Mouse (Mus musculus) heart, postnatal 0 days (tissue): ENCODE measurements around the gene Pdzd9. TPM values are rescaled to one million over a fixed set of nuclear protein-coding genes. Genes with fewer than 3 reads are reported as not detected.
A peak's percentile ranks its signal among the peaks of the same experiment; 100 is the strongest.

Experiments
- ATAC-seq: fragments of 200-750 bp; cut with Nextera tagmentation; 2 replicates; pipeline ENCODE4 v1.8.0; 2017; ENCODE audit warnings: low read depth, moderate number of reproducible peaks, moderate library complexity; ENCODE audit not compliant: insufficient read depth
- DNase-seq: peaks from one replicate; pipeline ENCODE4 v3.0.0-alpha.2; 2016; ENCODE audit warnings: low spot score
- H3K27ac ChIP-seq: fragments of 300-500 bp; sonication (generic); 2 replicates; pipeline ENCODE4 v1.5.1; 2014; ENCODE audit warnings: low read depth, mild to moderate bottlenecking
- H3K27me3 ChIP-seq: fragments of 300-500 bp; sonication (generic); 2 replicates; pipeline ENCODE4 v1.6.1; 2014; ENCODE audit warnings: low read length, mixed read lengths; ENCODE audit not compliant: control insufficient read depth, insufficient read depth
- H3K36me3 ChIP-seq: fragments of 300-500 bp; sonication (generic); replicated peaks from 2 replicates; pipeline ENCODE4 v1.6.1; 2014; ENCODE audit warnings: low read length, mixed read lengths; ENCODE audit not compliant: control insufficient read depth, insufficient read depth
- H3K4me1 ChIP-seq: fragments of 300-500 bp; sonication (generic); 2 replicates; pipeline ENCODE4 v1.6.1; 2014; ENCODE audit warnings: antibody characterized with exemption; ENCODE audit not compliant: control insufficient read depth, insufficient read depth
- H3K4me2 ChIP-seq: fragments of 300-500 bp; sonication (generic); 2 replicates; pipeline ENCODE4 v1.6.1; 2014; ENCODE audit warnings: low read depth, mild to moderate bottlenecking, low read length, moderate library complexity
- H3K4me3 ChIP-seq: fragments of 300-500 bp; sonication (generic); 2 replicates; pipeline ENCODE4 v1.5.1; 2014; ENCODE audit warnings: low read depth, low read length
- H3K9ac ChIP-seq: fragments of 300-500 bp; sonication (generic); replicated peaks from 2 replicates; pipeline ENCODE4 v1.6.1; 2014; ENCODE audit warnings: low read depth, low read length, mixed read lengths
- H3K9me3 ChIP-seq: fragments of 300-500 bp; sonication (generic); replicated peaks from 2 replicates; pipeline ENCODE4 v1.6.1; 2016; ENCODE audit warnings: low read length; ENCODE audit not compliant: control insufficient read depth
- CTCF ChIP-seq: IDR thresholded peaks from 2 replicates; pipeline ENCODE4 v1.5.1; 2016; ENCODE audit warnings: antibody characterized with exemption, control low read depth, low read depth
- EP300 ChIP-seq: IDR thresholded peaks from 2 replicates; pipeline ENCODE4 v1.6.1; 2016; ENCODE audit warnings: antibody characterized with exemption, low read depth
- whole genome bisulfite sequencing: fragments of 180-500 bp; shearing (Covaris S2); extraction: QIAGEN DNeasy Blood & Tissue Kit; methylation state at CpG from one replicate; pipeline ENCODE4 v1.1.7; 2014; 5-methylcytosine and 5-hydroxymethylcytosine counted together
- polyA plus RNA-seq: library from polyadenylated mRNA; unstranded; fragments of >200 nt; fragmentation: Nextera tagmentation; extraction: Ambion mirVana; gene quantifications from 2 replicates; pipeline ENCODE4 v1.2.1, GENCODE M21; 2015
- total RNA-seq: library from RNA; depleted of rRNA; stranded (reverse); fragments of >200 nt; gene quantifications from 2 replicates; pipeline ENCODE4 v1.2.3, GENCODE M21; 2014; ENCODE audit warnings: low replicate concordance

Gene Pdzd9
- total and polyA plus RNA-seq, 2 experiments from 2014 or later = 0.37 TPM; not detected in 1

- 86% methylated on average over 6 of the region's 6 CpGs for WGBS
- no peaks in the 10 kb centered on the region for H3K9me3 ChIP-seq
- no peak overlapping the region for H3K9ac ChIP-seq
- no peak overlapping the region for H3K4me2 ChIP-seq
- H3K4me1 ChIP-seq = peaks cover 3% of the 10 kb centered on the region; the same call in 1 of the 2 replicates
- no peak for DNase-seq
- H3K36me3 ChIP-seq = 0 out of 2 replicates have a peak, but pooled peaks cover 8% of the 10 kb centered on the region
- H3K27me3 ChIP-seq = no peaks in the 10 kb centered on the region
- H3K27ac ChIP-seq = no peak overlapping the region
- no peak overlapping the region for H3K4me3 ChIP-seq
- no peak for ATAC-seq
- TF ChIP-seq EP300 (no peak), CTCF (no peak)
Observed at GRCm38 (mm10) chr7:120699586-120699985, 29.4 kb upstream of the Pdzd9 start.

- Histone ChIP-seq H3K27ac (no peak overlapping the region), H3K36me3 (peaks cover 15% of the 10 kb centered on the region; the same call in 1 of the 2 replicates), H3K9ac (no peak overlapping the region), H3K9me3 (no peaks in the 10 kb centered on the region), H3K4me1 (no peaks in the 10 kb centered on the region), H3K4me2 (no peak overlapping the region), H3K27me3 (no peaks in the 10 kb centered on the region), H3K4me3 (no peak overlapping the region)
- ATAC-seq (no peak), DNase-seq (no peak)
- 93% methylated on average over 2 of the region's 2 CpGs for WGBS
- TF ChIP-seq EP300 (no peak), CTCF (no peak)
Observed at GRCm38 (mm10) chr7:120696331-120696730, 26.2 kb upstream of the Pdzd9 start.

GRCm38 (mm10) chr7:120695641-120696040 is 25.5 kb upstream of the Pdzd9 start:
- ATAC-seq (no peak), DNase-seq (no peak)
- Histone ChIP-seq H3K9me3 (no peaks in the 10 kb centered on the region), H3K4me3 (no peak overlapping the region), H3K9ac (no peak overlapping the region), H3K4me1 (no peaks in the 10 kb centered on the region), H3K36me3 (peaks cover 15% of the 10 kb centered on the region; the same call in 1 of the 2 replicates), H3K27ac (no peak overlapping the region), H3K27me3 (no peaks in the 10 kb centered on the region), H3K4me2 (no peak overlapping the region)
- TF ChIP-seq CTCF (no peak), EP300 (no peak)
- 76% methylated on average over 1 of the region's 1 CpGs for WGBS

GRCm38 (mm10) chr7:120695196-120695595 is 25.1 kb upstream of the Pdzd9 start:
- H3K9ac ChIP-seq = no peak overlapping the region
- 36% methylated on average over 6 of the region's 6 CpGs for WGBS
- TF ChIP-seq EP300 = no peak

GRCm38 (mm10) chr7:120693831-120694375 is 23.8 kb upstream of the Pdzd9 start:
- Histone ChIP-seq H3K27ac (no peak overlapping the region), H3K4me2 (no peak overlapping the region), H3K9ac (no peak overlapping the region), H3K4me3 (no peak overlapping the region), H3K27me3 (no peaks in the 10 kb centered on the region), H3K9me3 (no peaks in the 10 kb centered on the region), H3K36me3 (peaks cover 15% of the 10 kb centered on the region; the same call in 1 of the 2 replicates), H3K4me1 (no peaks in the 10 kb centered on the region)
- ATAC-seq = no peak
- 95% methylated on average over 5 of the region's 5 CpGs for WGBS
- DNase-seq = no peak
- TF ChIP-seq CTCF (no peak), EP300 (no peak)

More at GRCm38 (mm10) chr7:120695196-120695595, 25.1 kb upstream of the Pdzd9 start:
- Histone ChIP-seq H3K27me3 (no peaks in the 10 kb centered on the region), H3K4me2 (no peak overlapping the region), H3K4me1 (no peaks in the 10 kb centered on the region), H3K4me3 (no peak overlapping the region), H3K36me3 (peaks cover 15% of the 10 kb centered on the region; the same call in 1 of the 2 replicates), H3K27ac (no peak overlapping the region), H3K9me3 (no peaks in the 10 kb centered on the region)
- no peak for DNase-seq
- no peak for ATAC-seq

GRCm38 (mm10) chr7:120690634-120691033 is 20.5 kb upstream of the Pdzd9 start:
- ATAC-seq (no peak), DNase-seq (no peak)
- Histone ChIP-seq H3K27me3 (no peaks in the 10 kb centered on the region), H3K27ac (no peak overlapping the region), H3K9ac (no peak overlapping the region), H3K4me3 (no peak overlapping the region), H3K4me2 (no peak overlapping the region), H3K36me3 (peaks cover 7% of the 10 kb centered on the region; the same call in 1 of the 2 replicates), H3K4me1 (peaks cover 14% of the 10 kb centered on the region), H3K9me3 (no peaks in the 10 kb centered on the region)
- TF ChIP-seq CTCF = peak; percentile 28
- no peak for TF ChIP-seq EP300
- WGBS = 63% methylated on average over 4 of the region's 4 CpGs
